Mouse (Mus musculus): ENCODE measurements around the gene Tbx21. TPM values are rescaled to one million over a fixed set of nuclear protein-coding genes. Genes with fewer than 3 reads are reported as not detected.

Tbx21 gene
- polyA plus RNA-seq, 1 experiment from 2014 or later = 0.15 TPM

DNA sequence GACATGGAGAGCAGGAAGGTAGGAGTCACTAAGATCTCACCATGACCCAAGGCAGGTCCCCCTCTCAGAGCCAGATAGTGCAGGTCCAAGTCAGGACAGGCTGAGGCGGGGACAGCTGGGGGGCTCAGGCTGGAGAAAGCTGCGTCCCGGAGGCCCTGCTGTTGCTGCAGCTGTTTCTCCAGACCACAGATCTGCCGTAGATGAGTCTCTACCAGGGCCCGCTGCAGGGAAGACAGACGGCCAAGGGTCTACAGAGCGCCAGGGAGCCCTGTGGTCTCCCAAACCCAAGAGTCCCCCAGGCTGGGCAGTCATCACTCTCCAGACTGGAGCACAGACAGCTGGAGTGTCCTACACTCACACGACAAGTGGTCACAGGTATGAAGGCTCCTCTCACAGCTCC lies 32.2 kb upstream of the Tbx21 start:
- H3K9ac ChIP-seq = no peak overlapping the region
- no peaks in the 10 kb centered on the region for H3K27me3 ChIP-seq
- H3K9me3 ChIP-seq (replicated peaks) = no peaks in the 10 kb centered on the region
- H3K4me2 ChIP-seq (replicated peaks) = no peak overlapping the region
- 78% methylated on average over 8 of the region's 8 CpGs for WGBS
- H3K4me3 ChIP-seq (replicated peaks) = no peak overlapping the region
- peaks cover 39% of the 10 kb centered on the region for H3K36me3 ChIP-seq
- no peak for ATAC-seq (ENCODE audit: insufficient number of reproducible peaks, low FRiP score, low TSS enrichment, low read depth)
- no peak overlapping the region for H3K27ac ChIP-seq (replicated peaks)
- peaks cover 43% of the 10 kb centered on the region for H3K4me1 ChIP-seq

DNA sequence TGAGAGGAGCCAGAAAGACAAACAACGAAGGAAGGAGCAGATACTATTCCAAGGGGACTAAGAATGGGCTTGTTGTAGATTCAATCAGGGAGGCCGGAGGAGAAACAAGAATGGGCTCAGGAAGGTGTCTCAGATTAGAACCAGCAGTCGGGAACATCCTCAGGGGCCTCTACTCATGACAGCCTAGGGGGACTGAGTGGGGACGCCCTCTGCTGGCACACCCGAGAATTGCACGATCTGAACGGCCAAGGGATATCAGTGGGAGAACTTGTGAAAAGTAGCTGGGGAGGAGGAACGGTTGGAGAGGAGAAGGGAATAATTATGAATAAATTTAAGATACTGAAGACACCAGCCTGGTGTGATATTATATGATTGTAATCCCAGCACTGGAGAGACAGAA lies 31.6 kb upstream of the Tbx21 start:
- 6% methylated on average over 8 of the region's 8 CpGs for WGBS
- Histone ChIP-seq H3K27me3 (0 out of 2 replicates have a peak, but pooled peaks cover under 1% of the 10 kb centered on the region), H3K4me3 (replicated peaks) (no peak overlapping the region), H3K4me2 (replicated peaks) (no peak overlapping the region), H3K27ac (replicated peaks) (no peak overlapping the region), H3K36me3 (peaks cover 39% of the 10 kb centered on the region), H3K9ac (no peak overlapping the region), H3K9me3 (replicated peaks) (no peaks in the 10 kb centered on the region), H3K4me1 (peaks cover 41% of the 10 kb centered on the region)
- no peak for ATAC-seq (ENCODE audit: insufficient number of reproducible peaks, low FRiP score, low TSS enrichment, low read depth)

GRCm38 (mm10) chr11:97145951-97146350 lies 30.8 kb upstream of the Tbx21 start:
- Histone ChIP-seq H3K4me3 (replicated peaks) (no peak overlapping the region), H3K27ac (replicated peaks) (no peak overlapping the region), H3K4me2 (replicated peaks) (no peak overlapping the region), H3K27me3 (peaks cover 6% of the 10 kb centered on the region; the same call in 1 of the 2 replicates), H3K9me3 (replicated peaks) (no peaks in the 10 kb centered on the region), H3K9ac (no peak overlapping the region), H3K36me3 (peaks cover 47% of the 10 kb centered on the region), H3K4me1 (peaks cover 39% of the 10 kb centered on the region)
- 75% methylated on average over 9 of the region's 9 CpGs for WGBS
- no peak for ATAC-seq (ENCODE audit: insufficient number of reproducible peaks, low FRiP score, low TSS enrichment, low read depth)

GRCm38 (mm10) chr11:97145320-97145719 lies 30.2 kb upstream of the Tbx21 start:
- Histone ChIP-seq H3K9ac (no peak overlapping the region), H3K27ac (replicated peaks) (no peak overlapping the region), H3K9me3 (replicated peaks) (no peaks in the 10 kb centered on the region), H3K4me2 (replicated peaks) (no peak overlapping the region), H3K4me3 (replicated peaks) (no peak overlapping the region), H3K36me3 (peaks cover 48% of the 10 kb centered on the region), H3K4me1 (peaks cover 36% of the 10 kb centered on the region), H3K27me3 (peaks cover 12% of the 10 kb centered on the region)
- whole genome bisulfite sequencing = 65% methylated on average over 2 of the region's 2 CpGs
- no peak for ATAC-seq (ENCODE audit: insufficient number of reproducible peaks, low FRiP score, low TSS enrichment, low read depth)

DNA sequence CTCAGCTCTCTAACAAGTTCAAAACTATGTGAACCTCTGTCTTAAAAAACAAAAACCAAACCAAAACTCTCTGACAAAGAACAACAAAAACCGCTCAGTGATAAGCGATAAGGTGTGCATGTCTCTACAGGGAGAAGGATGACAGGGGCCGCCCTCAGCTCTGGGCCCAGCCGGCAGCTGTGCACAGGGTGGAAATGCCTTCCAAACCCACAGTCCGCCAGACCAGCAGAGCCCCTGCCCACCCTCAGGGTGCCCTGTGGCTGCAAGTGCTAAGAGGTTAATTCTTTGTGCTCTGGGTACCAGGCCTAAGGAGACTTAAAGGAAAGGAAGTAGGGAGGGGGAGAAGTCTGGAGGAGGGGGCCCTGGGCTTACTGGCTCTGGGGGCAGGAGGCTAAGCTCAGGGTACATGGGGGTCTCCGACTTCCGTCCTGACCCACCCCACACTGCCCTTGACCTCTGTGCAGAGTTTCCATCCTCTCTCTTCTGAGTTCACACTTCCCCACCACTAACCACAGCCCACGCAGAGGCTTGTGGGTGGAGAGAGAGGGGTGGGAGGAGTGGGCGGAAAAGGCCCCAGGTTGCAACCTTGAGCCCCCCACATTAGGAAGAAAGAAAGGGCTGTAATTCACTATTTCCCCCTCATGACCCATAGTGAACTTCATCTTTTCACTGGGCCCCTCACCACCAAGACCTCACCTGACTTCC lies 28.2 kb upstream of the Tbx21 start:
- Histone ChIP-seq H3K4me2 (replicated peaks) (no peak overlapping the region), H3K4me3 (replicated peaks) (no peak overlapping the region), H3K27ac (replicated peaks) (no peak overlapping the region), H3K4me1 (peaks cover 31% of the 10 kb centered on the region), H3K9ac (no peak overlapping the region), H3K36me3 (peaks cover 39% of the 10 kb centered on the region), H3K27me3 (peaks cover 32% of the 10 kb centered on the region), H3K9me3 (replicated peaks) (no peaks in the 10 kb centered on the region)
- no peak for ATAC-seq (ENCODE audit: insufficient number of reproducible peaks, low FRiP score, low TSS enrichment, low read depth)
- 74% methylated on average over 9 of the region's 9 CpGs for WGBS

DNA sequence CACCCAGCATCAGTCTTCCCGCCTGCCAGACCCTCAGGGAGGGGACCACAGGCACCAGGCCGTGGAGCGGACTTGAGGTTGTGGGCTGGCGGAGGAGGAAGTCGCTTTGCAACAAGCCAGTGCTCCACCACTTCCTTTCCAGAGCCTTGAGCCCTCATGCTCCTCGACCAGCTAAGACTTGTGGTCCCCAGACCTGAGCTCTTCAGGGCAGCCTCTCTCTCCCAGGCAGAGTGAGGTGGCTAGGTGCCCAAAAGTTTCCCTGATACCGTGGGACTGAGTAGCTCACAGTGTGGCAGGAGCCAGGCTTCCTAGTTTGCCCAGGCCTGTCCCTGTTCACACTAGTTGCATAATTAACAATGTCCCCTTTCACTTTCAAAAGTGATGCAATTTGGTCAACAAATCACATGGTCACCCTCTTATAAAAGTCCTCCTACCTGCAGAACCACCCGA lies 27.1 kb upstream of the Tbx21 start:
- 61% methylated on average over 8 of the region's 8 CpGs for WGBS

DNA sequence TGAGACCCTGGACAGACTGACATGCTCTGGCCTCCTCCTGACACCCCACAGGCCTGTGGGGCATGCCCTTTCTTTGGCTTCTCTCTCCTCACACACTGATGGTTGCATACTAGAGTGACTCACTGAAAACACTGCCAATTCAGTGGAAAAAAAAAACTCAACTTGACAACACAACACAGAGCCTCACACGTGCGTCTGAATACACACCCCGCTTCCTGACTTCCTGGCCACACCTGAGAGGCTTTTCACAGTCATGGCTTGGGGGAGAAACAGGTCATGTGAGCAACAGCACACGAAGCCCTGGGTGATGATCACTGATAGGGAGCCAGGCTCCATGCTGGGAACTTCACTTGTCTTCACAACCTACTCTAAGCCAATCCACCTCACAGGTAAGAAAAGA lies 25.7 kb upstream of the Tbx21 start:
- WGBS = 65% methylated on average over 4 of the region's 4 CpGs
- Histone ChIP-seq H3K4me1 (peaks cover 20% of the 10 kb centered on the region), H3K4me3 (replicated peaks) (no peak overlapping the region), H3K36me3 (peaks cover 50% of the 10 kb centered on the region), H3K27me3 (peaks cover 42% of the 10 kb centered on the region), H3K27ac (replicated peaks) (no peak overlapping the region), H3K4me2 (replicated peaks) (no peak overlapping the region), H3K9me3 (replicated peaks) (no peaks in the 10 kb centered on the region), H3K9ac (no peak overlapping the region)
- no peak for ATAC-seq (ENCODE audit: insufficient number of reproducible peaks, low FRiP score, low TSS enrichment, low read depth)

More for the DNA sequence above, 27.1 kb upstream of the Tbx21 start:
- Histone ChIP-seq H3K4me2 (replicated peaks) (no peak overlapping the region), H3K36me3 (peaks cover 44% of the 10 kb centered on the region), H3K4me1 (peaks cover 26% of the 10 kb centered on the region), H3K4me3 (replicated peaks) (no peak overlapping the region), H3K9ac (no peak overlapping the region), H3K27me3 (peaks cover 42% of the 10 kb centered on the region), H3K27ac (replicated peaks) (no peak overlapping the region), H3K9me3 (replicated peaks) (no peaks in the 10 kb centered on the region)
- ATAC-seq (ENCODE audit: insufficient number of reproducible peaks, low FRiP score, low TSS enrichment, low read depth) = no peak

GRCm38 (mm10) chr11:97139256-97139655 lies 24.1 kb upstream of the Tbx21 start:
- ATAC-seq (ENCODE audit: insufficient number of reproducible peaks, low FRiP score, low TSS enrichment, low read depth) = no peak; the same call in 1 of the 2 replicates
- H3K36me3 ChIP-seq = peaks cover 37% of the 10 kb centered on the region

GRCm38 (mm10) chr11:97138554-97139226 lies 23.6 kb upstream of the Tbx21 start:
- H3K4me3 ChIP-seq (replicated peaks) = peak overlapping the region; percentile 33
- no peaks in the 10 kb centered on the region for H3K9me3 ChIP-seq (replicated peaks)
- peak overlapping the region; percentile 9; the same call in 1 of the 2 replicates for H3K9ac ChIP-seq
- H3K4me2 ChIP-seq (replicated peaks) = peak overlapping the region; percentile 58
- peaks cover 45% of the 10 kb centered on the region for H3K27me3 ChIP-seq
- WGBS = 18% methylated on average over 69 of the region's 69 CpGs
- H3K4me1 ChIP-seq = peaks cover 20% of the 10 kb centered on the region
- H3K36me3 ChIP-seq = peaks cover 33% of the 10 kb centered on the region
- ATAC-seq (ENCODE audit: insufficient number of reproducible peaks, low FRiP score, low TSS enrichment, low read depth) = peak; percentile 31
- no peak overlapping the region for H3K27ac ChIP-seq (replicated peaks)

More at GRCm38 (mm10) chr11:97139256-97139655, 24.1 kb upstream of the Tbx21 start:
- WGBS = 26% methylated on average over 15 of the region's 15 CpGs
- Histone ChIP-seq H3K9ac (0 out of 2 replicates have a peak overlapping the region, but pooled peaks have one; percentile 9), H3K9me3 (replicated peaks) (no peaks in the 10 kb centered on the region), H3K4me2 (replicated peaks) (peak overlapping the region; percentile 58), H3K27me3 (peaks cover 45% of the 10 kb centered on the region), H3K4me3 (replicated peaks) (peak overlapping the region; percentile 33), H3K27ac (replicated peaks) (no peak overlapping the region), H3K4me1 (peaks cover 20% of the 10 kb centered on the region)

GRCm38 (mm10) chr11:97133270-97133669 lies 18.1 kb upstream of the Tbx21 start:
- Histone ChIP-seq H3K4me1 (no peaks in the 10 kb centered on the region), H3K9ac (no peak overlapping the region), H3K9me3 (replicated peaks) (no peaks in the 10 kb centered on the region), H3K4me2 (replicated peaks) (no peak overlapping the region), H3K27me3 (peaks cover 16% of the 10 kb centered on the region; the same call in 1 of the 2 replicates), H3K27ac (replicated peaks) (no peak overlapping the region), H3K4me3 (replicated peaks) (no peak overlapping the region), H3K36me3 (peaks cover 21% of the 10 kb centered on the region)
- ATAC-seq (ENCODE audit: insufficient number of reproducible peaks, low FRiP score, low TSS enrichment, low read depth) = no peak
- WGBS = 59% methylated on average over 5 of the region's 5 CpGs

- Histone ChIP-seq H3K36me3 (peaks cover 11% of the 10 kb centered on the region; the same call in 1 of the 2 replicates), H3K9ac (no peak overlapping the region), H3K9me3 (replicated peaks) (no peaks in the 10 kb centered on the region), H3K4me2 (replicated peaks) (no peak overlapping the region), H3K27ac (replicated peaks) (no peak overlapping the region), H3K27me3 (peaks cover 7% of the 10 kb centered on the region; the same call in 1 of the 2 replicates), H3K4me3 (replicated peaks) (no peak overlapping the region), H3K4me1 (0 out of 2 replicates have a peak, but pooled peaks cover 3% of the 10 kb centered on the region)
- 28% methylated on average over 6 of the region's 6 CpGs for WGBS
- no peak for ATAC-seq (ENCODE audit: insufficient number of reproducible peaks, low FRiP score, low TSS enrichment, low read depth)
These were observed 17.1 kb upstream of the Tbx21 start for GRCm38 (mm10) chr11:97132185-97132584.
